Mouse (Mus musculus) ES-E14 (cell line): ENCODE data around the gene Slc7a6. TPM values are rescaled to one million over a fixed set of nuclear protein-coding genes. Genes with fewer than 3 reads are reported as not detected.

Experiments used
- DNase-seq: peaks from one replicate; pipeline ENCODE4 v3.0.0-alpha.2; 2013; ENCODE audit warnings: low read depth, low spot score
- H3K27ac ChIP-seq: 2 replicates; pipeline ENCODE4 v1.5.1; 2012; ENCODE audit warnings: low read depth, mild to moderate bottlenecking, low read length, moderate library complexity, mixed read lengths; ENCODE audit not compliant: poor library complexity, insufficient read depth, severe bottlenecking
- H3K36me3 ChIP-seq: 2 replicates; pipeline ENCODE4 v1.6.1; 2012; ENCODE audit warnings: mild to moderate bottlenecking, low read length, moderate library complexity, mixed read lengths; ENCODE audit not compliant: control insufficient read depth, poor library complexity, insufficient read depth, severe bottlenecking
- H3K4me1 ChIP-seq, 2 experiments: fragments of 150-350 bp in 1 of 2; sonication (generic) in 1 of 2; 2 replicates each; pipeline ENCODE4 v1.6.1; 2012; ENCODE audit warnings: low read length in 2 of 2, mild to moderate bottlenecking in 1 of 2, mixed read lengths in 1 of 2; ENCODE audit not compliant: control insufficient read depth in 2 of 2, insufficient read depth in 2 of 2, poor library complexity in 1 of 2
- H3K4me3 ChIP-seq, 2 experiments: fragments of 150-350 bp in 1 of 2; sonication (generic) in 1 of 2; 2 replicates each; pipeline ENCODE4 v1.5.1; 2012; ENCODE audit warnings: low read length in 2 of 2, low read depth in 1 of 2, mild to moderate bottlenecking in 1 of 2, mixed read lengths in 1 of 2; ENCODE audit not compliant: insufficient read depth in 1 of 2, poor library complexity in 1 of 2, severe bottlenecking in 1 of 2
- H3K9ac ChIP-seq: 2 replicates; pipeline ENCODE4 v1.6.1; 2012; ENCODE audit warnings: low read depth, mild to moderate bottlenecking, low read length, mixed read lengths; ENCODE audit not compliant: poor library complexity, insufficient read depth, severe bottlenecking
- H3K9me3 ChIP-seq: fragments of 150-350 bp; sonication (generic); 2 replicates; pipeline ENCODE4 v1.6.1; 2012; ENCODE audit warnings: low read depth, mild to moderate bottlenecking, low read length; ENCODE audit not compliant: control insufficient read depth, insufficient read depth
- CHD2 ChIP-seq: IDR thresholded peaks from 2 replicates; pipeline ENCODE4 v1.6.1; 2014; ENCODE audit warnings: mild to moderate bottlenecking, low read depth, low read length, inconsistent platforms
- HCFC1 ChIP-seq: IDR thresholded peaks from 2 replicates; pipeline ENCODE4 v1.6.1; 2012; ENCODE audit warnings: low read length, inconsistent platforms, borderline replicate concordance; ENCODE audit not compliant: insufficient read depth
- MAFK ChIP-seq: IDR thresholded peaks from 2 replicates; pipeline ENCODE4 v1.6.1; 2014; ENCODE audit warnings: mild to moderate bottlenecking, low read depth, low read length, inconsistent platforms; ENCODE audit not compliant: insufficient read depth
- ZC3H11A ChIP-seq: IDR thresholded peaks from 2 replicates; pipeline ENCODE4 v1.6.1; 2012; ENCODE audit warnings: low read depth, mild to moderate bottlenecking, inconsistent platforms, low read length, borderline replicate concordance
- ZNF384 ChIP-seq: IDR thresholded peaks from 2 replicates; pipeline ENCODE4 v1.6.1; 2012; ENCODE audit warnings: low read depth, low read length, inconsistent platforms
- in situ Hi-C, 2 experiments: fragments of 600-800 bp; cut with MboI; formaldehyde crosslinking; loops; one replicate each; pipeline ENCODE4 v1.15.1; 2025; ENCODE audit warnings: low sequenced_read_pairs in 2 of 2, inconsistent platforms in 1 of 2; ENCODE audit not compliant: unreplicated experiment in 2 of 2
- total RNA-seq: library from RNA; depleted of rRNA; stranded (reverse); fragments of 300-350 nt; gene quantifications from 2 replicates; pipeline ENCODE4 v1.2.3, GENCODE M21; 2012

The Slc7a6 gene
- total RNA-seq, 1 experiment = 46.2 TPM

DNA sequence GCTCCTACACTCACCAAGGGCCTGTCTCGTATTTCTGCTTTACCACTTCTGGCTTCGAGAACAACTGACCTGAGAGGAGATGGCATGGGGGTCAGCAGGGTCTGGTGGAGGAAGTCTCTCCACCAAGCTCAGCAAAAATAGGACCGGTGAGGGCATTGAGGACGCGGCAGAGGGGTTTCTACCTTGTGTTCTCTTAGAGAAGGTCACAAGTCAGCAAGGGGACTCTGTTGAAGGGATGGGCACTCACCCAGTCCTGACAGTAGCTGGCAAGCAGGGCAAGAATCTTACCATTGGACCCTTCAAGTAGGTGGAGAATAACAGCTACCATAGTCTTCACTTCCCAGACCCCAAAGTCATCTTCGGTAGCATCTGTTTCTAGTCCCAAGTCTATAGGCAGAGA, 34.7 kb upstream of the Slc7a6 start:
- H3K27ac ChIP-seq = no peak overlapping the region
- H3K9me3 ChIP-seq = no peaks in the 10 kb centered on the region
- H3K4me3 ChIP-seq = no peak overlapping the region
- no peak overlapping the region for H3K9ac ChIP-seq
- in situ Hi-C loops = no loop called here
- peaks cover 30% of the 10 kb centered on the region for H3K36me3 ChIP-seq
- DNase-seq = no peak
- peaks cover 0 to 31% of the 10 kb centered on the region in 2 experiments; a peak in 2 of 4 replicates for H3K4me1 ChIP-seq
- no peak for TF ChIP-seq CHD2
- no peak for TF ChIP-seq ZNF384
- no peak for TF ChIP-seq HCFC1
- no peak for TF ChIP-seq MAFK
- no peak for TF ChIP-seq ZC3H11A

DNA sequence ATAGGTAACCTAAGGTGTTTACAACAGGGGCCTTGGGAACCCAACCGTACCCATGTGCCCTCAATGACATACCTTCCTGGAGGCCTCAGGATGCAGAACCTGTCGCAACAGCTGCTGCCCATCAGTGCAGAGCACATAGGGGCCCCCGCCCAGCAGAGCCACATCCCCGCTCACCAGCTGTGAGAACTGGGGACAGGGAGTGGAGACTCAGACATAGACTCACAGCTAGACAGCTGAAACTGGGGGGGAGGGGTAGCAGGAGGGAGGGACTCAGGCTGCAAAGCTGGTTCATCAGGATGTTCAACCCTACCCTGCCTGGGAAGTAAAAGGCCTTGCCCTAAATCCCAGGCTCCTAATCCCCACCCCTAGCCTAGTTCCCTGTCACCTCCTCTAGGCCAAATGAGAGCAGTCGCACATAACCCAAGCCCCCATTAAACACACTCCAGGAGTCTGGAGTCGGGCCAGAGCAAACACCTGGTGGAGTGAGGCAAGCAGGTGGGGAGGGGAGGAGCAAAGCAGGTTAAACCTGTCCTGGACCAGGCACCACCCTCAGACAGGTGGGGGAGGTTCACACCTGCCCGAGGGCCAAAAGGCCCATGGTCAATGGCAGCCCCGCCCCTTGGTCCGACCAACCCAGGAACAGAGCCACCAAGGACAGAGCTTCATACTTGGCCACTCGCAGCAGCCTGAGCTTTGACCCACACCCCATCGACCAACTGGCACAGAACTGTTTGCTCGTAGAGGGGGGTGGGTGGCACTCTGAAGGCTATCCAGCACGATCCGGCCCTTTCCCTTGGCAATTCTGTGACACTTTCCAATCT, 33.7 kb upstream of the Slc7a6 start:
- Histone ChIP-seq H3K36me3 (peaks cover 27% of the 10 kb centered on the region), H3K9me3 (no peaks in the 10 kb centered on the region), H3K4me3 (peak overlapping the region; percentile 81 to 94; a peak in 3 of 4 replicates), H3K9ac (no peak overlapping the region), H3K27ac (no peak overlapping the region), H3K4me1 (peaks cover 0 to 31% of the 10 kb centered on the region in 2 experiments; a peak in 2 of 4 replicates)
- no peak for DNase-seq
- TF ChIP-seq MAFK (no peak), ZNF384 (no peak), CHD2 (no peak), ZC3H11A (no peak), HCFC1 (no peak; the same call in 1 of the 2 replicates)
- in situ Hi-C loops = no loop called here

DNA sequence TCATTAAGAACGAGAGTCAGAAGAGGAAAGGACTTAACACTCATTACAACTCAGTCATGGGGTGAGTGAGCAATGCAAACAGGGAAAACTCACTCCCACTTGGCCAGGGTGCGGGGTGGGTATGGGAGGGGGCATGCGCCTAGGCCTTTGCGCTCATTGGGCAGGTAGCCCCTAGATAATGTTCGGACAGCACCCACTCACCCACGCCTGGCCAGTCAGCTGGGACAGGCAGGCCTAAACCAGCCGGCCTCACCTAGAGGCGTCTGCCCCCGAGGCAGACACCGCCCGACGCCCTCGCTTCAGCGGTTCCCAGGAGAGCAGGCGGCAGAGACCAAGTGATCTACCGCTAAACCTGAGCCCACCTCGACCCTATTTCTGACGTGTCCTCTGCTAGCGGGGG, 33.0 kb upstream of the Slc7a6 start:
- no peaks in the 10 kb centered on the region for H3K9me3 ChIP-seq
- peak overlapping the region; percentile 72; the same call in 1 of the 2 replicates for H3K9ac ChIP-seq
- peak overlapping the region; percentile 81 to 94 for H3K4me3 ChIP-seq
- DNase-seq = no peak
- no peak overlapping the region for H3K27ac ChIP-seq
- peaks cover 25% of the 10 kb centered on the region for H3K36me3 ChIP-seq
- TF ChIP-seq CHD2 (no peak), MAFK (no peak), ZC3H11A (no peak), HCFC1 (no peak), ZNF384 (no peak)
- H3K4me1 ChIP-seq = peaks cover 0 to 31% of the 10 kb centered on the region in 2 experiments; a peak in 2 of 4 replicates
- in situ Hi-C loops = no loop called here

DNA sequence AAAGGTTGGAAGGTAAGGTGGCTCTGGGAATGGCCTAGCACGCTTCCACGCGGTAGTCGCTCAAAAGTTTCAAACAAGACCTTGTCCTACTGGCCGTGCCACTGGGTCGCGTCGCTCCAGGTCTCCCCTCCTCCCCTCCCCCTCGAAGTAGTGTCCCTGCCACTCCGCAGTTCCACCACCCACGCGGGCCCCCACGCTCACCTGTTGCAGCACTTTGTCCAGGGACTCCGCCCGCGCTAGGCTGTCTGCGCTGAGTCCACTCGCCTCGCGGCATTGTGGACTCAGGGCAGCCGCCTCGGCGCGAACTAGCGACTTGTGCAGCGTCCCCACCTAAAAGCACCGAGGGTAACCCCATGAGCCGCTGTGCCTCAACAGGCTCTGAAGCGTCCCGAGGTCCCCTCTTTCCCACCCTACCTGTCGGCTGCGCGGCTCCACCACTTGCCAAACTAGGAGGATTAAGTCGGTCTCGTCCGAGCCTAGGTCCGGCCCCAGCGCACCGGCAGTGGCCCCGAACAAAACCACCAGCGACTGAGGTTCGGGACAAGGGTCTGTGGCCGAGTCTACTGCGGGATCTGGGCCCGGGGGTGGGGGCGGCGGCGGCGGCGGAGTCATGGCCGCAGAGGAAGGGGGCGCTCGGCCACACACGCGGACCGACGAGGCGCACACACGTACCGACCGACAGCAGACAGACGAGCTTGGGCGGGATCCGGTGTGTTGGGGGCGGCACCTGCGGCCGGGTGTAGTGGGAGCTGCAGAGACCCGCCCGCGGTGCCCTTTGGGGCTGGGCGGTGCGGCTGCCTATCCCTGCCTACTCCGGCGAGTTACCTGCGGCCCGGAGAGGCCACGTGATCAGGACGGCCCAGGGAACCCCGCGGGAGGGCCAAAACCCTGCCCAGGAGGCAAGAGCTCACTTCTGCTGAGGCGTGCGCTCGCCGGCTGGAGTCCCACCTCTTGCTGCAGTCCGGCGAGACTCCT, 32.2 kb upstream of the Slc7a6 start, which contains the start of gene Esrp2:
Esrp2 (minus strand) TSS at position 819 of the 975 bp plus-strand sequence.
- Histone ChIP-seq H3K9ac (peak within 1 kb of the TSS; percentile 72), H3K27ac (no peak within 1 kb of the TSS), H3K4me3 (peak within 1 kb of the TSS; percentile 81 to 94), H3K36me3 (peaks cover 18% of the 10 kb centered on the region), H3K9me3 (no peaks in the 10 kb centered on the region), H3K4me1 (peaks cover 0 to 31% of the 10 kb centered on the region in 2 experiments; a peak in 2 of 4 replicates)
- TF ChIP-seq ZC3H11A (no peak), ZNF384 (no peak), CHD2 (no peak), MAFK (no peak), HCFC1 (no peak)
- peak; percentile 76 for DNase-seq
- in situ Hi-C loops = no loop called here
